Mouse (Mus musculus) splenic B cell, adult 2 months (primary cell): ENCODE measurements around the gene Snx12.
A peak's percentile ranks its signal among the peaks of the same experiment; 100 is the strongest.

ENCODE experiments used
- DNase-seq: peaks from one replicate; pipeline ENCODE4 v3.0.0-alpha.2; 2011; ENCODE audit warnings: low read depth, low spot score
- H3K27me3 ChIP-seq: 2 replicates; pipeline ENCODE4 v1.6.1; 2012; ENCODE audit warnings: mild to moderate bottlenecking, low read length, moderate library complexity, mixed read lengths; ENCODE audit not compliant: control insufficient read depth, poor library complexity, insufficient read depth, severe bottlenecking
- H3K36me3 ChIP-seq: 2 replicates; pipeline ENCODE4 v1.6.1; 2012; ENCODE audit warnings: mild to moderate bottlenecking, low read length, moderate library complexity, mixed read lengths; ENCODE audit not compliant: control insufficient read depth, poor library complexity, insufficient read depth, severe bottlenecking

The Snx12 gene

DNA sequence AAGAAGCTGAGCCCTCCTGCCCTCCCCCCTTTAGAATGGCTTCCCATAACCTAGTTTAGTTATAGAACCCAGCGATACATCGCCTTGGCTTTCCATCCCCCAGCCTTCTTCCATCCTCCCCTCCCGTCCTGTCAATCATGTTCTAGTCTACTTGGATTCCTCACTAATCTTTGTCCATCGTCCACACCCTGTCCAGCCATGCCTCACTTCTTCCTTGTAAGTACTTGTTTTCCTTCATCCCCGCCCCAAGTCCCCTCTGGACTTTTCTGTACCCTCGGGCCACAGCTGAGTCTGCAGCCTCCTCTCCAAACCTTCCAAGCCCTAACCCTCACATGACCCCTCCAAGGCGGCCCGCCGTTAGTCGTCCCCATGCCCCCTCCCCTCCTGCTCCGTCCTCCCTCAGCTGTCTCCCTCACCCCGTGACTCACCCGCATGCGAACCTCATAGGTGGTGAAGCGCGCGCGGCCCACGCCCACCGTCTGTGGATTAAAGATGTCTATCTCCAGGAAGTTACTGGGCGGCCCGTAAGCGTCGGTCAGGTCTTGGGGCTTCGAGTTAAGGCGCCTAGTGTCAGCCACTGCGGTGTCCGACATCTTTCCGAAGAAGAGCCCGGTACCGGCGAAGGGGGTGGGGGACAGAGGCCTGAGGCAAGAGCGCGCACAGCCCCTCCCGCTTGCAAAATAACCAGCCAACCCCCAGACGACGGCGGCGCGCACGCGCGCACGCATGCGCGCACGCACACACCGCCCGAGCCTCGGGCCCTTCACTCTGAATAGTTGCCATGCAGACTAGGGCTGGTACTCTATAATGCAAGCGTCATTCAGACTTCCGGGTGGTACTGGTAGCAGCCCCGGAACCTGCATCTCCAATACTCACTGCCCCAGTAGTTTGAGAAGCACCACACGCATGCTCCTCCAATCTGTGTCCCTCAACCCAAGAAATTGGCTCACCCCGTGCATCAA lies at the start of gene Snx12:
Gene Snx12 (minus strand): TSS at position 730 of the 962 bp plus-strand sequence.
- no peaks in the 10 kb centered on the region for H3K27me3 ChIP-seq
- H3K36me3 ChIP-seq, result no peaks in the 10 kb centered on the region
- peak; percentile 92 for DNase-seq

DNA sequence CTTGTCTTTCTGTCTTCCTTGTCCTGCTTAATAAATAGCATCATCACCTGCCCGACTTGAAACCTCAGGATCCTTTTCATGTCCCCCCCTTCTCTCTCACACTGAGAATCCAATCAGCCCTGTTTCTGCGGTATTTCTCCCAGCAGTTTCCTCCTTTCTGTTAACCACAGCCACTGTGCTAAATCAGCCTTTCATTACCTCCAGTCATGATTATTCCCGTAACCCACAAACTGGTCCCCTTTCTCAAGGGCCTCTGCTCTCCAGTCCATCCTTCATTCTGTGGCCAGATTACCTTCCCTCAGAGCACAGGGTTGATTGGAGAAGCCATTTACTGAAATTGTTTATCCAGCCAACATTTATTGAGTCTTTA lies 46.4 kb upstream of the Snx12 start, which contains the start of gene Gm20489:
Gene Gm20489 (minus strand): TSS at position 269 of the 370 bp plus-strand sequence.
- no peaks in the 10 kb centered on the region for H3K27me3 ChIP-seq
- H3K36me3 ChIP-seq, result peaks cover 13% of the 10 kb centered on the region; the same call in 1 of the 2 replicates
- DNase-seq, result no peak

DNA sequence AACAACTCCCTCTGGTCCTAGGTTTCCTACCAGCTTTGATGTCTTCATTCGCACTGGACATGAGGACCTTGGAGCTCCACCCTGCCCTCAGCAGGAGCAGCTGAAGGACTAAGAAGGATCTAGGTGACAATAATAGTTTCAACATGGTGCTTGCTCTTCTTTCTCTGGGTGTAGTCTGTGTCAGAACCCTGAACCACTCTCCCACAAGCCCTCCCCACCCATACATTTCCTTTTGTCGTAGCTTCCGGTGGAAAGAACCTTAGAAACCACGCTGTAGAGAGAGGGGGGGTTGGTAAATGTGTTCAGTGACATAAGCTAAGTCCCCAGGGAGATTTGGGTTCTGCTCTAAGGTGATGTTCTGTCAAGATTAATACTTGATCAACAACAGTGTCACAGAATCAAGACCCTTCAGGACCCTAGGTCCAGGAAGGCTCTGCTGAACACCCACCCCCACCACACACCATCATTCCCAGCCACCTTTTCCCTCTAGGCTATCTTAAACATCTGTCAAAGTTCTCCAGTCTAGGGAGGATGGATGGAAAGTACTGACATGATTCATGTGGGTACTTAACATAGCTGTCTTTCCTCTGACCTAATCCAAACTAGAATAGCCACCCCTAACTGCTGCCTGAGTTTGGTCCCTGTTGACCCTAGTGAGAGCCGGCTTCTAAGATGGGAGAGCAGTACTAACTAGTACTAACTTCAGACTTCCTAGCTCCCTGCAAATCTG lies 45.8 kb upstream of the Snx12 start, which contains the start of gene Il2rg:
Gene Il2rg (minus strand): TSS at position 231 of the 730 bp plus-strand sequence.
- H3K27me3 ChIP-seq, result no peaks in the 10 kb centered on the region
- peaks cover 15% of the 10 kb centered on the region; the same call in 1 of the 2 replicates for H3K36me3 ChIP-seq
- DNase-seq, result peak; percentile 94

DNA sequence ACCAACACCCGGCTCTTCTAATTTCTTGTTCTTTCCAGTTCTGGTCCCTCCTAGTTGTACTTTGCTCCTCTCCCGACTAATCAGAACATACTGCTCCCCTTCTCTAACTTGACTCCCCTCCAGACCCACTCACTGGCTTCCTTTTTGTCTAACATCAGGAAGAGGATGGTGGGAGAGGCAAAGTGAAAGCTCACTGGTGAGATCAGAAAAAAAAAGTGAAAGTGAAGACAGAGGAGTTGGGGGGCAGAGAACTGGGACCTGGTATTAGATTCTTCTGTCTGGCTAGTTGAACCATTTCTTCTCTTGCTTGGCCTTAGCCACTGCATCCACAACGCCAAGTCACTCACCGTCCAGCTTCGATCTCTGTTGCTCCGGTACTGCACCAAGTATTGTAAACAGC lies 44.3 kb upstream of the Snx12 start:
- DNase-seq, result no peak
- H3K27me3 ChIP-seq, result no peaks in the 10 kb centered on the region
- peaks cover 17% of the 10 kb centered on the region; the same call in 1 of the 2 replicates for H3K36me3 ChIP-seq

DNA sequence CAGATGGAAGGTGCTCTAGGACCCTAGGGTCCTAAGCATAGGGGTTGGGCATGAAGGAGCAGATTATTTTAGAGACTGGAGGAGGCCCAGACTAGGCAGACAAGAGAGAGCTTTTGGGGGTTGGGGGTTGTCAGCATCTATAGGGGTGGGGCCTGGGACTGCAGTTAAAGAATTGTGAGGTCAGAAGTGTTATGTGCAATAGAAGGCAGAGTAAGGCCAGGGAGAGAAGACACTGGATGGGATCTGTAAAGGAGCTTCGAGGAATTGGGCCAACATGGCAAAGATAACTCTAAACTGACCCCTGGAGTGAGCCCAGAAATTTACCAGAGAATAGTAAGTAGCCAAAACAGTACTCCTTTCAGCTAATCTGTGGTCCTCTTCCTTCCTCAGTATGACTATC lies 41.5 kb upstream of the Snx12 start, which contains the start of gene Gm614:
Gene Gm614 (minus strand): TSS at position 101 of the 400 bp plus-strand sequence.
- peaks cover 18% of the 10 kb centered on the region; the same call in 1 of the 2 replicates for H3K36me3 ChIP-seq
- DNase-seq, result no peak

DNA sequence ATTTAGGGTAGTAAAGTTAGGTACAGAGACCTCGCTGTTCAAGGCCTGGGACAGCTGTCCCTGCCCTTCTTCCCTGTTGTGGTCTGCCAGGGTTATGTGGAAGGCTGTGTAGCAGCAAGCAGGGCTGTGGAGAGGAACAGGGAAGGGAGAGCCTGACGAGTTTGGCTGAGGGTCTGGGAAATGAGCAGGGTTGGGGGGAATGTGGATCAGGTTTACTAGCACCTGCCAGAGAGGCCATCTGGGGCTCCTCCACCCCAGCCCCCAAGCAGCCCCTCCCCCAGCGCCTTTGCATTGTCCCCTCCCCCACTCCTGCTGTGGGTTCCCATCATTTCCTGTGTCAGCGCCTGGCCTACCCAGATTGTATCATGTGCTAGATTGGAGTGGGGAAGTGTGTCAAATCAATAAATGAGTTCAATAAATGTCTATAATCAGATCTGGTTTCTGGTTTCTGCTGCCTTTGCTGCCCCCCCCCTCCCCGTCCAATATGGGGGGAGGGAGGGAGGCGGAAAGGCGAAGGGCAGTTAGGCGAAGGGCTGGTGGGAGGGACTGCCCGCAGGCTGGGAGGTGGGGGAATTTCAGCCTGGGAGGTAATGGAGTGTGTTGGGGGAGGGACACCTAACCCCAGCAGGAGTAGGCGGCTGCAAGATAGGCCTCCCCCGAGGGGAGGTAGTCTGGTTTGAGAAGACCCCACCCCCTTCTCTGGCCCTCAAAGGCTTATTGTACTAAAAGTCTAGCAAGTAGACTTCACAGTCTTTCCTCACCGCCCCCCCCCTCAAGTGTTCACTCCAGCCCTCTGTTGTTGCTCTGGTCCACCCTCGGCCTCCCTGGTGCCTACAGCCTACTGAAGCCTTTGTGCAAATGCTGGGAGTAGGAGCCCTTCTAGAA lies 38.3 kb upstream of the Snx12 start:
- Histone ChIP-seq H3K36me3 (peaks cover 15% of the 10 kb centered on the region; the same call in 1 of the 2 replicates), H3K27me3 (no peaks in the 10 kb centered on the region; the same call in 1 of the 2 replicates)
- peak; percentile 30 for DNase-seq

More for the DNA sequence above, 41.5 kb upstream of the Snx12 start, which contains the start of gene Gm614:
- no peaks in the 10 kb centered on the region; the same call in 1 of the 2 replicates for H3K27me3 ChIP-seq

DNA sequence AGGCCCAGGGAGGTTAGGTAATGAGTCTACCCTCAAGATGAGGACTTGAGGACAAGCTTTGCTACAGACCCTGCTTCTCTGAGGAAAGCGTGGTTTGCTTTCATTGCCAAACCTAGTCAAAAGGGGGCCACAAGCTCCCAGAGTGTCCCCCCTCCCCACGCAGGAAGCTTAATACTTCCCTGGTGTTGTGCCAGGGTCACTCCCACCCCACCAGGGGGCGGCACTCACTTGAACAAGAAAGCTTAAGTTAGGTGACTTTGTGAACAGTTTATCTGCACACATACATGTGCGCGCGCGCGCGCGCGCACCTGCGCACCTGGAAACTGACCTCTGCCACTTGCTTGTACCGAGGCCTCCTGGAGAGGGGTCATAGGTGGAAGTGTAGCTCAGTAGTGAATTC lies 34.2 kb upstream of the Snx12 start:
- peak; percentile 66 for DNase-seq
- 0 out of 2 replicates have a peak, but pooled peaks cover 1% of the 10 kb centered on the region for H3K36me3 ChIP-seq
- H3K27me3 ChIP-seq, result no peaks in the 10 kb centered on the region; the same call in 1 of the 2 replicates

DNA sequence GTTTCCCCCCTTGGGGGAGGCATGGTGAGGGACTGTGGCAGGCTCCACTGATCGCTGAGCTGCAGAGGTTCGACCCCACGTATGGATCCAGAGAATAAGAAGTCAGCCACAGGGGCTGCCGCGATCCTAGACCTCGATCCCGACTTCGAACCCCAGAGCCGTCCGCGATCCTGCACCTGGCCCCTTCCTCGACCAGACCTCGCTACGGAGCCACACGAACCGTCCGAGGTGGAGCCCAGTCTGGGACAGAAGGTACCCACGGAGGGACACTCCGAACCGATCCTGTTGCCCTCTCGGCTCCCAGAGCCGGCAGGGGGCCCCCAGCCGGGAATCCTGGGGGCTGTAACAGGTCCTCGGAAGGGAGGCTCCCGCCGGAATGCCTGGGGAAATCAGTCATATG lies 32.4 kb upstream of the Snx12 start:
- no peaks in the 10 kb centered on the region for H3K36me3 ChIP-seq
- no peak for DNase-seq
- no peaks in the 10 kb centered on the region for H3K27me3 ChIP-seq

DNA sequence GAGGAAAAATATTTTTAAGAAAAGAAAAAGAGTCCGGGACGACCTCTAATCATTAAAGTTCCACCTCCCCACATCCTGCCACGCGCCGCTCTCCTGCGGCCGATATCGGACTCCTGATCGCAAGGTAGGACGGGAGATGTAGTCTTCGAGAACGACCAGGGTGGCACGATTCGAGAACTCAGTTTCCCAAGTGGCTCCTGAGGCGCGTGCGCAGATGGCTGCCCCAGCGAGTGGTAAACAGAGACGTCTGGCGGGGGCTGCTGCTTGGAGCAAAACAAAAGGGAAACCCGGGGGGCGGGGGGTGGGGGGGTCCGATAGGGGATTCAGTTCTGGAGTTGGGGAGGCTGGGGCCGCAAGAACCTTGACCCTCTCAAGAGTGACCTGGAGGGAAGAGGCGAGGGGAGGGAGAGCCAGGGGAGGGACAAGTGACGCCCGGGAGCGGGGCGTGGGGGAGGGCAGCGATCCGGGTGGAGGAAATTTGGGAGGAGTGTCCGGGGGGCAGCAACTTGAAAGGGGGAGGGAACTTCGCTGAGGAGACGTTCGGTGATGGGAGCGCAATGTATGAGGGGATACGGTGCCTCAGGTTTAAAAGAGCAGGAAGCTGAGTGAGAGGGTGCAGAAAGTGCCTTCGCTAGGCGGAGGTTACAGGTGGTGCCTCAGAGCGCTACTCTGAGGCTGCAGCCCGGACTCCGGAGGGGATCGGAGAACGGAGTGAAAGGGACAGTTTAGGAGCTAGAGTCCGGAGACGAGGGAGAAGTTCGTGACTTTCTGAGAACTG lies 31.8 kb upstream of the Snx12 start, which contains the start of gene Foxo4:
Gene Foxo4 (plus strand): TSS at position 577 of the 778 bp plus-strand sequence.
- H3K36me3 ChIP-seq, result no peaks in the 10 kb centered on the region
- H3K27me3 ChIP-seq, result no peaks in the 10 kb centered on the region
- DNase-seq, result peak; percentile 91

DNA sequence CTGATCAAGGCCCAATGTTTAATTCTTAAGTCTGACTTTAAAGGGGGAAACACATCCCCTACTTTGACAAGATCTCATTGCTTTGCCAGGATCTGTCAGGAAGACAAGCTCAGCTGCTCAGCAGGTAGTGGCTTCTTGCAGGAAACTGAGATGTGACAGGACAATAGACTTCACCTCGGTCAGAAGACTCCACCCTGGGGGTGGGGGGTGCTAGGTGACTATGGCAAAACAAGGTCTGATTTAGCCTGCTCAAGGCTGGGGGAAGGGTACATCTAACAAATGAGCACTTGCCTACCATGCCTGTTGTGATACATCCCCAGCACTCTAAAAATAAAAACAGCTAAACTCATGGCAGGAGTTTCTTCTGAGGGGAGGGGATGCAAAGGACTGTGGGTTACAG lies 22.6 kb upstream of the Snx12 start:
- no peaks in the 10 kb centered on the region for H3K36me3 ChIP-seq
- H3K27me3 ChIP-seq, result no peaks in the 10 kb centered on the region
- no peak for DNase-seq

DNA sequence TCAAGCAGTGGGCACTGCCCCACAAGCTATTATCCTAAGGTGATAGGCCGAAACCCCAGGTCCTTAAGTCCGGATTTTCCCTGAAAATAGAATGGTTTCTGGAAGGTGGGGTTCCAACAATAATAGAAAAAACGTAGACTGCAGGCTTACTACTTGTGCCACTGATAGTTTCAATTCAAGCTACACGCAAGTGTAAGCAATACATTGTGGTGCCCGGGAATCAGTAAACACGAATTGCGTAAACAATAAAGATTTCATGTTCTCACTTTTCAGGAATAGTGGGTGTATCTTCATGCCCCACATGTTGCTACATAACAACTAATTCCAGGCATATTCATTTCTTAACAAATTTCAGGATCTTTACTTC lies 416 bp upstream of the Snx12 start:
- no peak for DNase-seq
- Histone ChIP-seq H3K27me3 (no peaks in the 10 kb centered on the region), H3K36me3 (no peaks in the 10 kb centered on the region)

DNA sequence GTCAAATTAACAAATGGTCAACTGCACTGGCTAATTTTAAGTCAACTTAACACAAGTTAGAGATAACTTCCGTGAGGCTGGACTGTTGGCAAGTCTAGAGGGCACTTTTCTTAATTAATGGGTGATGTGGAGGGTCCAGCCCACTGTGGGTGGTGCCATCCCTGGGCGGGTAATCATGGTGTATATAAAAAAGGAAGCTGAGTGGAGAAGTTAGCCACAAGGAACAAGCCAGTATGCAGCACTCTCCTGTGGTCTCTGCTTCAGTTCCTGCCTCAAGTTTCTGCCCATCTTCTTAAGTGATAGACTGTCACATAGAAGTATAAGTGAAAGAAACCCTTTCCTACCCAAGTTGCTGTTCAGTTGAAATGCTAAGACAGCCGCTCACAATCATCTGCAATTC lies 33.1 kb downstream of the Snx12 start:
- no peak for DNase-seq
- no peaks in the 10 kb centered on the region for H3K36me3 ChIP-seq
- H3K27me3 ChIP-seq, result no peaks in the 10 kb centered on the region

DNA sequence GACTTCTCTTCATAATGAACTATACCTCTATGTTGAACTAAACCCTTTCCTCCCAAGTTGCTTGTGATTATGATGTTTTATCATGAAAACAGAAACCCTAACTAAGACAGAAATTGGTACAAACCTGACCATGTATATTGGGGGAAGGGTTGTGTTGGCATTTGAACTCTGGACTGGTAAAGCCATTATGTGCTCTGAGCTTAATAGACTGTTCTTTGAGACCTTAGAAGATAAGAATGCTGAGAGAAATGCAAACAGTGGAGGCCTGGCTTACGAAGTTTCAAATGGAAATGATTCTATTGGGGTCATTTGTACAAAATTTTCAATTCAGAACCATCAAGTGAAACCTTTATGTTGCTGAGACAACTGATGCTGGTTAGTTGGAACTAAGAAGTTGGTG lies 34.7 kb downstream of the Snx12 start:
- H3K27me3 ChIP-seq, result no peaks in the 10 kb centered on the region
- DNase-seq, result no peak
- H3K36me3 ChIP-seq, result no peaks in the 10 kb centered on the region
